Mouse (Mus musculus) lung, embryonic 15.5 days (tissue): ENCODE data around the gene Vash1. TPM values are rescaled to one million over a fixed set of nuclear protein-coding genes. Genes with fewer than 3 reads are reported as not detected.

ENCODE experiments used
- ATAC-seq: fragments of 200-750 bp; cut with Nextera tagmentation; 2 replicates; pipeline ENCODE4 v1.8.0; 2017; ENCODE audit warnings: moderate number of reproducible peaks, borderline replicate concordance; ENCODE audit not compliant: low FRiP score, low TSS enrichment; ENCODE audit errors: extremely low read depth
- H3K27ac ChIP-seq: fragments of 300-500 bp; sonication (generic); 2 replicates; pipeline ENCODE4 v1.5.1; 2015; ENCODE audit warnings: moderate library complexity, mild to moderate bottlenecking, inconsistent platforms
- H3K27me3 ChIP-seq: fragments of 300-500 bp; sonication (generic); 2 replicates; pipeline ENCODE4 v1.6.1; 2015; ENCODE audit warnings: inconsistent platforms
- H3K36me3 ChIP-seq: fragments of 300-500 bp; sonication (generic); 2 replicates; pipeline ENCODE4 v1.6.1; 2015; ENCODE audit warnings: inconsistent platforms
- H3K4me1 ChIP-seq: fragments of 300-500 bp; sonication (generic); 2 replicates; pipeline ENCODE4 v1.6.1; 2015; ENCODE audit warnings: inconsistent platforms
- H3K4me2 ChIP-seq: fragments of 300-500 bp; sonication (generic); 2 replicates; pipeline ENCODE4 v1.6.1; 2015; ENCODE audit warnings: inconsistent platforms, mild to moderate bottlenecking, moderate library complexity
- H3K4me3 ChIP-seq: fragments of 300-500 bp; sonication (generic); 2 replicates; pipeline ENCODE4 v1.5.1; 2015; ENCODE audit warnings: mild to moderate bottlenecking, inconsistent platforms
- H3K9ac ChIP-seq: fragments of 300-500 bp; sonication (generic); 2 replicates; pipeline ENCODE4 v1.6.1; 2015; ENCODE audit warnings: inconsistent platforms
- H3K9me3 ChIP-seq: fragments of 300-500 bp; sonication (generic); 2 replicates; pipeline ENCODE4 v1.6.1; 2016; ENCODE audit warnings: inconsistent platforms
- WGBS: fragments of 180-500 bp; shearing (Covaris S2); methylation state at CpG from one replicate; pipeline ENCODE4 v1.1.7; 2015; 5-methylcytosine and 5-hydroxymethylcytosine counted together
- polyA plus RNA-seq: library from polyadenylated mRNA; unstranded; fragments of >200 nt; fragmentation: Nextera tagmentation; extraction: Ambion mirVana; gene quantifications from 2 replicates; pipeline ENCODE4 v1.2.1, GENCODE M21; 2015

Vash1 gene
- polyA plus RNA-seq, 1 experiment from 2014 or later: 13.1 TPM

DNA sequence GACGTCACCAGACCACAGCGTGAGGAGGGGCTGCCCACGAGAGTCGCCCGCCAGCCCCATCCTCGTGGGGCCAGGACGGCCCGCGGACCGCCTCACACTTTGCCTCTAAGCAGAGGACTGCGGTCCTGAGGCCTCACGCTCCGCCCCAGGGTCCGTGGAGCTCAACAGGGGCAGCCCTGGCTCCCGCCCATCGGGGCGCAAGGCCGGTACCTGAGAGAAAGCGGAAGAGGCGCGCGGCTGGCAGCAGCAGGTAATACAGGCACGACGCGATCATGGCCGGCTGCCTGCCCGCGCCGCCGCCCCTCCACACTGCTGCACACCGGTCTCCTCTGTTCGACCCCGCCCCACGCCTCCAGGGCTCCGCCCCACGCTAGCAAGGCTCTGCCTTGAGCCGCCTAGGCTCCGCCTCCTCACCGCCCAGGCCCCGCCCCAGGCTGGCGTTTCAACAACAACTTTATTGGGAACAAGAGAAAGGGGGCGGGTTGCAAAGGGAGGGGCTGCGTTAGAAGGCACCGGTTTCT lies 47.7 kb downstream of the Vash1 start, which contains the start of gene Angel1:
TSS of gene Angel1 (minus strand) at position 341 of the 521 bp plus-strand sequence.
- peak; percentile 99 for ATAC-seq
- H3K9ac ChIP-seq: peak within 1 kb of the TSS; percentile 72
- no peaks in the 10 kb centered on the region for H3K27me3 ChIP-seq
- H3K4me1 ChIP-seq: peaks cover 15% of the 10 kb centered on the region; the same call in 1 of the 2 replicates
- H3K4me2 ChIP-seq: peak within 1 kb of the TSS; percentile 89
- peak within 1 kb of the TSS; percentile 56 for H3K27ac ChIP-seq
- peak within 1 kb of the TSS; percentile 69 for H3K4me3 ChIP-seq
- WGBS: under 1% methylated on average over 44 of the region's 44 CpGs
- H3K9me3 ChIP-seq: no peaks in the 10 kb centered on the region
- H3K36me3 ChIP-seq: no peaks in the 10 kb centered on the region

DNA sequence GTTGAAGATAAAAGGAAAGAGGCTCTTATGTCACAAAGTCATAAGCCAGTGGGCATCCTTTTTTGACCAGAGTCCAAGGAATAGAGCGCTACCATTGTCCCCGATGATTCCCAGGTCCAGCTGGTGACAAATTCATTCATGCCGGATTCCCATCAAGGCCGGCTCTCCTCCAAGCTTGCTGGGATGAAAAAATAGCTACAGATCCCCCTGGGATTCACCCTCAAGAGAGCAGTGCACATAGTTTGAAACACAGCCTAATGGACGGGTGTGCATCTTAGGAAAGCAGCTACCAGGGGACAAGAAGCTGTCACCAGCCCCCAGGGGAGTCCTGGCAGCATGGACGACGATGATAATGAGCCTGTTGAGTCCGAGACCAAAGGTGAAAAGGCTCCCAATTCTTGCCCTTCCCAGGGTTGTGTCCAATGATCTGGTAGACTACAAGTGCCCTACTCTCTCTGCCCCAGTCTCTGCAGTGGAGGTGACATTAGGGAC lies 55.9 kb downstream of the Vash1 start, which contains the start of gene Lrrc74a:
TSS of gene Lrrc74a (plus strand) at position 51 of the 492 bp plus-strand sequence.
- ATAC-seq: no peak
- 78% methylated on average over 8 of the region's 8 CpGs for WGBS

More for the DNA sequence above, 55.9 kb downstream of the Vash1 start, which contains the start of gene Lrrc74a:
- Histone ChIP-seq H3K9ac (no peak within 1 kb of the TSS), H3K4me1 (no peaks in the 10 kb centered on the region), H3K27me3 (no peaks in the 10 kb centered on the region), H3K4me2 (no peak within 1 kb of the TSS), H3K36me3 (no peaks in the 10 kb centered on the region), H3K9me3 (no peaks in the 10 kb centered on the region), H3K27ac (no peak within 1 kb of the TSS), H3K4me3 (no peak within 1 kb of the TSS)

Other genes with a start within 250 kb of the Vash1 start
- 12.6 and 13.6 TPM in 2 replicates for gene Angel1, start 47.8 kb downstream of the Vash1 start, polyA plus RNA-seq
- not detected in 2 replicates for gene Lrrc74a, start 55.7 kb downstream of the Vash1 start, polyA plus RNA-seq
- gene Irf2bpl, start 206.1 kb downstream of the Vash1 start, polyA plus RNA-seq: 49.4 and 50.0 TPM in 2 replicates